Mouse (Mus musculus) intestine, embryonic 15.5 days (tissue): ENCODE data around the gene Vti1a. TPM values are rescaled to one million over a fixed set of nuclear protein-coding genes. Genes with fewer than 3 reads are reported as not detected.

ENCODE experiments used
- ATAC-seq: fragments of 200-750 bp; cut with Nextera tagmentation; 2 replicates; pipeline ENCODE4 v1.8.0; 2017; ENCODE audit warnings: moderate TSS enrichment, moderate library complexity
- H3K27ac ChIP-seq: fragments of 300-500 bp; sonication (generic); 2 replicates; pipeline ENCODE4 v1.5.1; 2015; ENCODE audit warnings: mild to moderate bottlenecking, inconsistent platforms
- H3K27me3 ChIP-seq: fragments of 300-500 bp; sonication (generic); replicated peaks from 2 replicates; pipeline ENCODE4 v1.6.1; 2015; ENCODE audit warnings: inconsistent platforms
- H3K36me3 ChIP-seq: fragments of 300-500 bp; sonication (generic); 2 replicates; pipeline ENCODE4 v1.6.1; 2015; ENCODE audit warnings: inconsistent platforms
- H3K4me1 ChIP-seq: fragments of 300-500 bp; sonication (generic); replicated peaks from 2 replicates; pipeline ENCODE4 v1.6.1; 2015; ENCODE audit warnings: inconsistent platforms
- H3K4me2 ChIP-seq: fragments of 300-500 bp; sonication (generic); replicated peaks from 2 replicates; pipeline ENCODE4 v1.6.1; 2015; ENCODE audit warnings: mild to moderate bottlenecking, inconsistent platforms
- H3K4me3 ChIP-seq: fragments of 300-500 bp; sonication (generic); replicated peaks from 2 replicates; pipeline ENCODE4 v1.5.1; 2015; ENCODE audit warnings: inconsistent platforms
- H3K9ac ChIP-seq: fragments of 300-500 bp; sonication (generic); 2 replicates; pipeline ENCODE4 v1.6.1; 2015; ENCODE audit warnings: inconsistent platforms
- H3K9me3 ChIP-seq: fragments of 300-500 bp; sonication (generic); 2 replicates; pipeline ENCODE4 v1.6.1; 2016; ENCODE audit warnings: inconsistent platforms
- WGBS: fragments of 180-500 bp; shearing (Covaris S2); methylation state at CpG from one replicate; pipeline ENCODE4 v1.1.7; 2015; 5-methylcytosine and 5-hydroxymethylcytosine counted together
- polyA plus RNA-seq: library from polyadenylated mRNA; unstranded; fragments of >200 nt; fragmentation: Nextera tagmentation; extraction: Ambion mirVana; gene quantifications from 2 replicates; pipeline ENCODE4 v1.2.1, GENCODE M21; 2015

Gene Vti1a
- polyA plus RNA-seq, 1 experiment from 2014 or later, result 23.5 TPM

GRCm38 (mm10) chr19:55643288-55643901, 327.3 kb downstream of the Vti1a start:
- 0 out of 2 replicates have a peak, but pooled peaks cover 4% of the 10 kb centered on the region for H3K4me1 ChIP-seq
- H3K27ac ChIP-seq, result 0 out of 2 replicates have a peak overlapping the region, but pooled peaks have one; percentile 22
- peak overlapping the region; percentile 30 for H3K4me3 ChIP-seq
- no peaks in the 10 kb centered on the region for H3K9me3 ChIP-seq
- no peaks in the 10 kb centered on the region for H3K36me3 ChIP-seq
- WGBS, result 17% methylated on average over 14 of the region's 14 CpGs
- H3K4me2 ChIP-seq, result peak overlapping the region; percentile 64
- peak; percentile 80 for ATAC-seq
- no peaks in the 10 kb centered on the region for H3K27me3 ChIP-seq
- peak overlapping the region; percentile 33 for H3K9ac ChIP-seq

- peak overlapping the region; percentile 64 for H3K4me2 ChIP-seq
- no peaks in the 10 kb centered on the region for H3K27me3 ChIP-seq
- H3K4me1 ChIP-seq, result 0 out of 2 replicates have a peak, but pooled peaks cover 4% of the 10 kb centered on the region
- H3K9ac ChIP-seq, result no peak overlapping the region
- 71% methylated on average over 13 of the region's 13 CpGs for WGBS
- no peaks in the 10 kb centered on the region for H3K36me3 ChIP-seq
- 0 out of 2 replicates have a peak overlapping the region, but pooled peaks have one; percentile 30 for H3K4me3 ChIP-seq
- H3K27ac ChIP-seq, result no peak overlapping the region
- ATAC-seq, result no peak
- H3K9me3 ChIP-seq, result no peaks in the 10 kb centered on the region
Measured at GRCm38 (mm10) chr19:55643931-55644330, 327.8 kb downstream of the Vti1a start.

- Histone ChIP-seq H3K9me3 (no peaks in the 10 kb centered on the region), H3K27ac (no peak overlapping the region), H3K4me3 (no peak overlapping the region), H3K9ac (no peak overlapping the region), H3K27me3 (no peaks in the 10 kb centered on the region), H3K36me3 (no peaks in the 10 kb centered on the region), H3K4me2 (no peak overlapping the region), H3K4me1 (no peaks in the 10 kb centered on the region)
- WGBS, result 91% methylated on average over 10 of the region's 10 CpGs
- no peak for ATAC-seq
Measured at GRCm38 (mm10) chr19:55649363-55649762, 333.3 kb downstream of the Vti1a start.

- no peak overlapping the region for H3K4me2 ChIP-seq
- no peak overlapping the region for H3K27ac ChIP-seq
- H3K9ac ChIP-seq, result no peak overlapping the region
- ATAC-seq, result no peak
- no peaks in the 10 kb centered on the region for H3K36me3 ChIP-seq
- no peaks in the 10 kb centered on the region for H3K4me1 ChIP-seq
- no peaks in the 10 kb centered on the region for H3K9me3 ChIP-seq
- WGBS, result 70% methylated on average over 9 of the region's 9 CpGs
- H3K27me3 ChIP-seq, result no peaks in the 10 kb centered on the region
- H3K4me3 ChIP-seq, result no peak overlapping the region
Measured at GRCm38 (mm10) chr19:55651017-55651416, 334.9 kb downstream of the Vti1a start.

- Histone ChIP-seq H3K4me2 (no peak overlapping the region), H3K27me3 (no peaks in the 10 kb centered on the region), H3K9ac (no peak overlapping the region), H3K9me3 (no peaks in the 10 kb centered on the region), H3K4me3 (no peak overlapping the region), H3K27ac (no peak overlapping the region), H3K4me1 (no peaks in the 10 kb centered on the region), H3K36me3 (no peaks in the 10 kb centered on the region)
- ATAC-seq, result no peak
- WGBS, result 87% methylated on average over 7 of the region's 7 CpGs
Measured at GRCm38 (mm10) chr19:55652693-55653265, 336.7 kb downstream of the Vti1a start.

GRCm38 (mm10) chr19:55660165-55660564, 344.1 kb downstream of the Vti1a start:
- H3K27me3 ChIP-seq, result no peaks in the 10 kb centered on the region
- H3K4me3 ChIP-seq, result no peak overlapping the region
- H3K9ac ChIP-seq, result no peak overlapping the region
- 86% methylated on average over 11 of the region's 11 CpGs for WGBS
- H3K4me2 ChIP-seq, result no peak overlapping the region
- no peaks in the 10 kb centered on the region for H3K4me1 ChIP-seq
- H3K9me3 ChIP-seq, result no peaks in the 10 kb centered on the region
- ATAC-seq, result no peak
- H3K27ac ChIP-seq, result no peak overlapping the region
- no peaks in the 10 kb centered on the region for H3K36me3 ChIP-seq

- Histone ChIP-seq H3K4me3 (no peak overlapping the region), H3K27me3 (no peaks in the 10 kb centered on the region), H3K36me3 (no peaks in the 10 kb centered on the region), H3K9ac (no peak overlapping the region), H3K4me1 (no peaks in the 10 kb centered on the region), H3K27ac (no peak overlapping the region), H3K9me3 (no peaks in the 10 kb centered on the region), H3K4me2 (no peak overlapping the region)
- 56% methylated on average over 5 of the region's 5 CpGs for WGBS
- no peak for ATAC-seq
Measured at GRCm38 (mm10) chr19:55662521-55663223, 346.6 kb downstream of the Vti1a start.

- Histone ChIP-seq H3K4me1 (no peaks in the 10 kb centered on the region), H3K9ac (no peak overlapping the region), H3K4me2 (no peak overlapping the region), H3K9me3 (no peaks in the 10 kb centered on the region), H3K27me3 (no peaks in the 10 kb centered on the region), H3K27ac (no peak overlapping the region), H3K4me3 (no peak overlapping the region), H3K36me3 (no peaks in the 10 kb centered on the region)
- ATAC-seq, result no peak
- WGBS, result 76% methylated on average over 9 of the region's 9 CpGs
Measured at GRCm38 (mm10) chr19:55667787-55668186, 351.7 kb downstream of the Vti1a start.

GRCm38 (mm10) chr19:55668896-55669295, 352.8 kb downstream of the Vti1a start:
- no peaks in the 10 kb centered on the region for H3K9me3 ChIP-seq
- H3K4me2 ChIP-seq, result no peak overlapping the region
- no peak overlapping the region for H3K4me3 ChIP-seq
- H3K36me3 ChIP-seq, result no peaks in the 10 kb centered on the region
- no peaks in the 10 kb centered on the region for H3K27me3 ChIP-seq
- ATAC-seq, result no peak
- 47% methylated on average over 9 of the region's 9 CpGs for WGBS
- no peaks in the 10 kb centered on the region for H3K4me1 ChIP-seq
- no peak overlapping the region for H3K27ac ChIP-seq
- H3K9ac ChIP-seq, result no peak overlapping the region

Other genes with a start within 250 kb of the Vti1a start
- gene Gpam, start 189.1 kb upstream of the Vti1a start, polyA plus RNA-seq, result 23.5 and 24.5 TPM in 2 replicates
- gene Tectb, start 135.6 kb upstream of the Vti1a start, polyA plus RNA-seq, result 0.08 and 0.11 TPM in 2 replicates
- not detected in 2 replicates for gene Gucy2g, start 75.1 kb upstream of the Vti1a start, polyA plus RNA-seq
- 315 and 329 TPM in 2 replicates for gene Acsl5, start 64.4 kb upstream of the Vti1a start, polyA plus RNA-seq
- gene Zdhhc6, start 263 bp upstream of the Vti1a start, polyA plus RNA-seq, result 94.9 and 98.7 TPM in 2 replicates